Mouse (Mus musculus) mouse trophoblast stem cell (cell line): Measurements from ENCODE around the gene Swsap1.

ENCODE experiments used
- in situ Hi-C, 2 experiments: fragments of 300-500 bp; cut with MseI, MboI; formaldehyde crosslinking; loops; 2 replicates in 1 of 2; 3 replicates in 1 of 2; pipeline ENCODE4 v1.15.1; 2025

Gene Swsap1

DNA sequence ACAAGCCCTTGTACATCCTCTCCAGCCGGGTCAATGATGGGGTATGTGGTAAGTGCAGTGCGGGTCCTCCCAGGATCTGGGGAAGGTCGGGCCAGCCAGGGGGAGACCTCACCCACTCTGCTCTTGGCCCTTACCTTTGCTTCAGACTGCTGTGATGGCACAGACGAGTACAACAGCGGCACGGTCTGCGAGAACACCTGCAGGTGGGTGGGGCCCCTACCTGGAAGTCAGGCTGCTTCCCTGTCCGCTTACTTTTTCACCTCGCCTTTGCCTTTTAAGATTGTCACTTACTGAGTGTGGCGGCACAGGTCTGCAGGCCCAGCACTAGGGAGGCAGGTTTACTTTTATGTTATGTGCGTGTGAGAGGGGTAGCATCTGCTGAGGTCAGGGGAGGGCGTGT lies 49.0 kb downstream of the Swsap1 start:
- in situ Hi-C loops = no loop called here
